Mouse (Mus musculus): ENCODE measurements around the gene Lrrc20.

DNA sequence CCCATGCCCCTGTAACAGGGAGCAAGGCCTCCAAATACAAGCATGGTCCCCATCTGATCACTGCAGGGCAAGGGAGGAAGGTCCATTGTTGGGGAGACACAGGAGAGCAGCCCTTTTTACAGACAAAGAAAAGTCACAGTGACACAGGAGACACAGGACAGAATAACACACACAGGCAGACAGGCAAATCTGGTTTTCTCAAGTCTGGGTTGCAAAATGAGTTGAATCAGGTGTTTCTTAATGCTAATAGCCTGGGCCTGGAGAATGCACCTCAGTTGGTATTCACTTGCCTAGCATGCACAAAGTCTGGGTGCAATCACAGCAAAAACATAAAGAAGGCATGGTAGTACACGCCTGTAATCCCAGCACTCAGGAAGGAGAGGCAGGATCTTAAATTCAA, 31.7 kb upstream of the Lrrc20 start:
- TF ChIP-seq CTCF (IDR thresholded peaks at IDR 0.05; ENCODE audit: insufficient read depth, low read depth, low read length): no peak
- TF ChIP-seq POLR2A (IDR thresholded peaks at IDR 0.05; ENCODE audit: insufficient read depth, low read depth, low read length): no peak

Data from olfactory bulb, adult 2 months (tissue).